Comparison of ENCODE assay signal across 8 mouse cellular contexts in the genomic region with DNA sequence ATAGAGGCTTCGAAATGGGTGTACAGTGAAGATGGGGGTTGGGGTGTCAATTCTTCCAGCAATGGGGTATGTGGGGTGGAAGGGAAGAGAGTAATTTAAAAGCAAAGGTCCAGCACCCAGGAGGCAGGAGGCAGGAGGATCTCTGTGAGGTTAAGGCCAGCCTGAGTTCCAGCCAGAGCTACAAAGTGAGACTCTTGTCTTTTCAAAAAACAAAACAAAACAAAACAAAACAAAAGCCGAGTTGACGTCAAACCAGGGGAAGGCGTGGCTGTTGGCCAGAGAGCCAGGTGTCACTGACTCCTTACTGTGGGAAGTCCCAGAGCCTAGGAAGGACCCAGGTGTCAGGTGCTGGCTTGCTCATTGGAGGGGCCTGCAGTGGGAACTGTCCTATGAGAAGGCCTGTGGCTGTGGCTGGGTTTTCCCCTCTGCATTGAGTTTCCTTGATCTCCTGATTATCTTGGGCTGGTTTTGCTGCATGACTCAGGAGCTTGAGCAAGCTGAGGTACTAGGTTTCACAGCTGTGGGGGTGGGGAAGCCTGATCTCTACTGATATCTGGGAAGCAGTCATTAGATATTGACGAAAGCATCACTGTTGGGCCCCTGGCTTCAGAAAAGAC. TPM values are rescaled to one million over a fixed set of nuclear protein-coding genes. Genes with fewer than 3 reads are reported as not detected.
DNase-seq lines count a peak whose midpoint lies in the region; ATAC-seq lines count a peak whose summit lies in the region.

No protein-coding gene starts in this region.

- 65% methylated on average over 5 of the region's 5 CpGs for WGBS in forebrain, embryonic 13.5 days

- no peak overlapping the region for H3K9ac ChIP-seq in forebrain, embryonic 13.5 days

- peak; percentile 52 for DNase-seq in 3134 (ENCODE audit: extremely low read depth, insufficient read length, low spot score)
- DNase-seq in CD4-positive, CD25-positive, alpha-beta regulatory T cell, adult 2 months (ENCODE audit: low read depth, low spot score) = peak; percentile 95
- peak; percentile 54 to 68 for DNase-seq in lung, postnatal 4 days
- peak; percentile 63 to 70 for DNase-seq in urinary bladder, postnatal 36 days (ENCODE audit: low spot score in 2 of 2)
- DNase-seq in embryo, embryonic 9.5 days (ENCODE audit: extremely low spot score) = no peak
- no peak for DNase-seq in heart, postnatal 10 days

- no peak overlapping the region for H3K4me3 ChIP-seq in forebrain, embryonic 13.5 days

- no peak overlapping the region for H3K27ac ChIP-seq in forebrain, embryonic 13.5 days

- no peak overlapping the region for H3K4me2 ChIP-seq in forebrain, embryonic 13.5 days

- no peaks in the 10 kb centered on the region for H3K9me3 ChIP-seq in forebrain, embryonic 13.5 days (replicated peaks)

- peaks cover 28% of the 10 kb centered on the region for H3K4me1 ChIP-seq in forebrain, embryonic 13.5 days

- H3K27me3 ChIP-seq in forebrain, embryonic 13.5 days = no peaks in the 10 kb centered on the region

- 0 out of 2 replicates have a peak, but pooled peaks have one; percentile 43 for ATAC-seq in erythroblast, adult 5-6 weeks (replicated peaks; ENCODE audit: low FRiP score, poor library complexity, severe bottlenecking)
- ATAC-seq in forebrain, embryonic 13.5 days = no peak

- no peaks in the 10 kb centered on the region for H3K36me3 ChIP-seq in forebrain, embryonic 13.5 days (ENCODE audit: poor library complexity, severe bottlenecking)

- intact Hi-C loops in heart, postnatal 10 days (cut with DNase I) = no loop called here

RNA-seq across cellular contexts. Expression of a gene that starts 17.2 kb away (rescaled TPM):
- total RNA-seq in erythroblast, adult 5-6 weeks (2015; ENCODE audit: low replicate concordance) = 92.8 and 126 TPM in 2 replicates
- 74.3 and 85.6 TPM in 2 replicates for total RNA-seq in erythroblast, adult 5-6 weeks (2017; ENCODE audit: low replicate concordance)
- 100 to 1,000 TPM; 243 to 271 TPM for total RNA-seq in heart, postnatal 10 days (2021)
- 358 and 389 TPM in 2 replicates for polyA plus RNA-seq in forebrain, embryonic 13.5 days (2015; fragmentation: Nextera tagmentation; extraction: Ambion mirVana)

RNA-seq across cellular contexts. Expression of a gene that starts 51.7 kb away (rescaled TPM):
- 20.9 and 26.3 TPM in 2 replicates for total RNA-seq in erythroblast, adult 5-6 weeks (2015; ENCODE audit: low replicate concordance)
- total RNA-seq in erythroblast, adult 5-6 weeks (2017; ENCODE audit: low replicate concordance) = 20.2 and 24.3 TPM in 2 replicates
- total RNA-seq in heart, postnatal 10 days (2021) = 10 to 100 TPM; 67.8 to 76.8 TPM
- polyA plus RNA-seq in forebrain, embryonic 13.5 days (2015; fragmentation: Nextera tagmentation; extraction: Ambion mirVana) = 190 TPM in 2 replicates

Comparison
In these comparisons a context has a peak if more than half of its experiments do, and no peak if none do; other contexts are left out.
1. DNase-seq: peak in 3134 (single experiment), CD4-positive, CD25-positive, alpha-beta regulatory T cell, adult 2 months (single experiment), lung, postnatal 4 days (2 of 2) and urinary bladder, postnatal 36 days (2 of 2); none in embryo, embryonic 9.5 days (single experiment) and heart, postnatal 10 days (0 of 2).